Mouse (Mus musculus): ENCODE measurements at regions not wholly inside any gene's neighbourhood (a gene's known extent, or its start where the extent isn't known, plus 50 kb on each side); places are given as distances from the start of the nearest gene placed in this dataset.

- Histone ChIP-seq H3K4me1 (no peaks in the 10 kb centered on the region), H3K9me3 (replicated peaks) (no peaks in the 10 kb centered on the region)
- 85% methylated on average over 4 of the region's 4 CpGs for WGBS
These were observed 57.3 kb upstream of the Pcgf5 start for GRCm38 (mm10) chr19:36290778-36291177.

GRCm38 (mm10) chr19:36293177-36293969 lies 54.7 kb upstream of the Pcgf5 start:
- H3K4me1 ChIP-seq: no peaks in the 10 kb centered on the region
- H3K27ac ChIP-seq: no peak overlapping the region
- no peak overlapping the region for H3K4me3 ChIP-seq
- H3K27me3 ChIP-seq: no peaks in the 10 kb centered on the region
- 77% methylated on average over 6 of the region's 6 CpGs for WGBS
- no peaks in the 10 kb centered on the region for H3K36me3 ChIP-seq
- H3K9me3 ChIP-seq (replicated peaks): no peaks in the 10 kb centered on the region
- no peak overlapping the region for H3K9ac ChIP-seq
- H3K4me2 ChIP-seq (replicated peaks): no peak overlapping the region
- ATAC-seq (ENCODE audit: low FRiP score): no peak

More at GRCm38 (mm10) chr19:36290778-36291177, 57.3 kb upstream of the Pcgf5 start:
- H3K27ac ChIP-seq: no peak overlapping the region
- H3K27me3 ChIP-seq: no peaks in the 10 kb centered on the region
- H3K9ac ChIP-seq: no peak overlapping the region
- no peaks in the 10 kb centered on the region for H3K36me3 ChIP-seq
- no peak overlapping the region for H3K4me3 ChIP-seq
- H3K4me2 ChIP-seq (replicated peaks): no peak overlapping the region
- ATAC-seq (ENCODE audit: low FRiP score): no peak
